Mouse (Mus musculus): Measurements from ENCODE around the gene Nos1ap. TPM values are rescaled to one million over a fixed set of nuclear protein-coding genes. Genes with fewer than 3 reads are reported as not detected.

Gene Nos1ap
- polyA plus RNA-seq, 1 experiment = 50.1 TPM

GRCm38 (mm10) chr1:170583925-170584324 lies 5.7 kb downstream of the Nos1ap start:
- DNase-seq = no peak
- Histone ChIP-seq H3K4me3 (replicated peaks; ENCODE audit: insufficient read depth, low read depth, low read length) (no peak overlapping the region), H3K27ac (ENCODE audit: insufficient read depth, low read length) (no peak overlapping the region), H3K27me3 (ENCODE audit: control insufficient read depth, insufficient read depth, low read length) (no peaks in the 10 kb centered on the region), H3K4me1 (ENCODE audit: control insufficient read depth, insufficient read depth, low read length) (no peaks in the 10 kb centered on the region)
- 78% methylated on average over 2 of the region's 2 CpGs for WGBS
- TF ChIP-seq POLR2A (IDR thresholded peaks at IDR 0.05; ENCODE audit: borderline replicate concordance, insufficient read depth, low read length) = no peak
- TF ChIP-seq CTCF (IDR thresholded peaks at IDR 0.05; ENCODE audit: borderline replicate concordance, insufficient read depth, low read depth, low read length) = no peak

- Histone ChIP-seq H3K4me1 (ENCODE audit: control insufficient read depth, insufficient read depth, low read length) (no peaks in the 10 kb centered on the region), H3K4me3 (replicated peaks; ENCODE audit: insufficient read depth, low read depth, low read length) (no peak overlapping the region), H3K27me3 (ENCODE audit: control insufficient read depth, insufficient read depth, low read length) (no peaks in the 10 kb centered on the region), H3K27ac (ENCODE audit: insufficient read depth, low read length) (no peak overlapping the region)
- 70% methylated on average over 5 of the region's 5 CpGs for WGBS
- no peak for DNase-seq
- TF ChIP-seq CTCF (IDR thresholded peaks at IDR 0.05; ENCODE audit: borderline replicate concordance, insufficient read depth, low read depth, low read length) (no peak), POLR2A (IDR thresholded peaks at IDR 0.05; ENCODE audit: borderline replicate concordance, insufficient read depth, low read length) (no peak)
These were observed 7.3 kb downstream of the Nos1ap start for GRCm38 (mm10) chr1:170582341-170582740.

- WGBS = 70% methylated on average over 13 of the region's 13 CpGs
- Histone ChIP-seq H3K27ac (ENCODE audit: insufficient read depth, low read length) (no peak overlapping the region), H3K4me1 (ENCODE audit: control insufficient read depth, insufficient read depth, low read length) (peaks cover 2% of the 10 kb centered on the region; the same call in 1 of the 2 replicates), H3K27me3 (ENCODE audit: control insufficient read depth, insufficient read depth, low read length) (no peaks in the 10 kb centered on the region), H3K4me3 (replicated peaks; ENCODE audit: insufficient read depth, low read depth, low read length) (no peak overlapping the region)
- DNase-seq = no peak
- TF ChIP-seq POLR2A (IDR thresholded peaks at IDR 0.05; ENCODE audit: borderline replicate concordance, insufficient read depth, low read length) (no peak), CTCF (IDR thresholded peaks at IDR 0.05; ENCODE audit: borderline replicate concordance, insufficient read depth, low read depth, low read length) (no peak)
These were observed 9.1 kb downstream of the Nos1ap start for GRCm38 (mm10) chr1:170580485-170581110.

- TF ChIP-seq CTCF (IDR thresholded peaks at IDR 0.05; ENCODE audit: borderline replicate concordance, insufficient read depth, low read depth, low read length) = no peak
- TF ChIP-seq POLR2A (IDR thresholded peaks at IDR 0.05; ENCODE audit: borderline replicate concordance, insufficient read depth, low read length) = no peak
- no peaks in the 10 kb centered on the region for H3K27me3 ChIP-seq (ENCODE audit: control insufficient read depth, insufficient read depth, low read length)
- no peak for DNase-seq
- H3K4me1 ChIP-seq (ENCODE audit: control insufficient read depth, insufficient read depth, low read length) = peaks cover 2% of the 10 kb centered on the region; the same call in 1 of the 2 replicates
- WGBS = 94% methylated on average over 5 of the region's 5 CpGs
- H3K27ac ChIP-seq (ENCODE audit: insufficient read depth, low read length) = no peak overlapping the region
- H3K4me3 ChIP-seq (replicated peaks; ENCODE audit: insufficient read depth, low read depth, low read length) = no peak overlapping the region
These were observed 10.2 kb downstream of the Nos1ap start for GRCm38 (mm10) chr1:170579476-170579875.

GRCm38 (mm10) chr1:170579063-170579462 lies 10.6 kb downstream of the Nos1ap start:
- DNase-seq = no peak
- TF ChIP-seq CTCF (IDR thresholded peaks at IDR 0.05; ENCODE audit: borderline replicate concordance, insufficient read depth, low read depth, low read length) = no peak
- TF ChIP-seq POLR2A (IDR thresholded peaks at IDR 0.05; ENCODE audit: borderline replicate concordance, insufficient read depth, low read length) = no peak
- no peaks in the 10 kb centered on the region for H3K27me3 ChIP-seq (ENCODE audit: control insufficient read depth, insufficient read depth, low read length)
- peaks cover 2% of the 10 kb centered on the region; the same call in 1 of the 2 replicates for H3K4me1 ChIP-seq (ENCODE audit: control insufficient read depth, insufficient read depth, low read length)
- WGBS = 96% methylated on average over 4 of the region's 4 CpGs
- H3K27ac ChIP-seq (ENCODE audit: insufficient read depth, low read length) = no peak overlapping the region
- H3K4me3 ChIP-seq (replicated peaks; ENCODE audit: insufficient read depth, low read depth, low read length) = no peak overlapping the region

- H3K27me3 ChIP-seq (ENCODE audit: control insufficient read depth, insufficient read depth, low read length) = no peaks in the 10 kb centered on the region
- WGBS = 29% methylated on average over 6 of the region's 6 CpGs
- no peak overlapping the region for H3K4me3 ChIP-seq (replicated peaks; ENCODE audit: insufficient read depth, low read depth, low read length)
- peaks cover 2% of the 10 kb centered on the region; the same call in 1 of the 2 replicates for H3K4me1 ChIP-seq (ENCODE audit: control insufficient read depth, insufficient read depth, low read length)
- no peak for TF ChIP-seq CTCF (IDR thresholded peaks at IDR 0.05; ENCODE audit: borderline replicate concordance, insufficient read depth, low read depth, low read length)
- no peak for TF ChIP-seq POLR2A (IDR thresholded peaks at IDR 0.05; ENCODE audit: borderline replicate concordance, insufficient read depth, low read length)
- no peak for DNase-seq
- no peak overlapping the region for H3K27ac ChIP-seq (ENCODE audit: insufficient read depth, low read length)
These were observed 13.0 kb downstream of the Nos1ap start for GRCm38 (mm10) chr1:170576728-170577065.

GRCm38 (mm10) chr1:170576012-170576727 lies 13.5 kb downstream of the Nos1ap start:
- 81% methylated on average over 6 of the region's 6 CpGs for WGBS
- TF ChIP-seq CTCF (IDR thresholded peaks at IDR 0.05; ENCODE audit: borderline replicate concordance, insufficient read depth, low read depth, low read length) (no peak), POLR2A (IDR thresholded peaks at IDR 0.05; ENCODE audit: borderline replicate concordance, insufficient read depth, low read length) (no peak)
- DNase-seq = no peak
- Histone ChIP-seq H3K27me3 (ENCODE audit: control insufficient read depth, insufficient read depth, low read length) (no peaks in the 10 kb centered on the region), H3K27ac (ENCODE audit: insufficient read depth, low read length) (no peak overlapping the region), H3K4me1 (ENCODE audit: control insufficient read depth, insufficient read depth, low read length) (peaks cover 2% of the 10 kb centered on the region; the same call in 1 of the 2 replicates), H3K4me3 (replicated peaks; ENCODE audit: insufficient read depth, low read depth, low read length) (no peak overlapping the region)

- DNase-seq = no peak
- Histone ChIP-seq H3K27ac (ENCODE audit: insufficient read depth, low read length) (no peak overlapping the region), H3K27me3 (ENCODE audit: control insufficient read depth, insufficient read depth, low read length) (no peaks in the 10 kb centered on the region), H3K4me3 (replicated peaks; ENCODE audit: insufficient read depth, low read depth, low read length) (no peak overlapping the region), H3K4me1 (ENCODE audit: control insufficient read depth, insufficient read depth, low read length) (peaks cover 2% of the 10 kb centered on the region; the same call in 1 of the 2 replicates)
- WGBS = 94% methylated on average over 7 of the region's 7 CpGs
- TF ChIP-seq CTCF (IDR thresholded peaks at IDR 0.05; ENCODE audit: borderline replicate concordance, insufficient read depth, low read depth, low read length) (no peak), POLR2A (IDR thresholded peaks at IDR 0.05; ENCODE audit: borderline replicate concordance, insufficient read depth, low read length) (no peak)
These were observed 16.5 kb downstream of the Nos1ap start for GRCm38 (mm10) chr1:170573117-170573516.

All from cerebellum, adult 2 months (tissue).